Mouse (Mus musculus): ENCODE measurements at regions not wholly inside any gene's neighbourhood (a gene's known extent, or its start where the extent isn't known, plus 50 kb on each side); places are given as distances from the start of the nearest gene placed in this dataset.

DNA sequence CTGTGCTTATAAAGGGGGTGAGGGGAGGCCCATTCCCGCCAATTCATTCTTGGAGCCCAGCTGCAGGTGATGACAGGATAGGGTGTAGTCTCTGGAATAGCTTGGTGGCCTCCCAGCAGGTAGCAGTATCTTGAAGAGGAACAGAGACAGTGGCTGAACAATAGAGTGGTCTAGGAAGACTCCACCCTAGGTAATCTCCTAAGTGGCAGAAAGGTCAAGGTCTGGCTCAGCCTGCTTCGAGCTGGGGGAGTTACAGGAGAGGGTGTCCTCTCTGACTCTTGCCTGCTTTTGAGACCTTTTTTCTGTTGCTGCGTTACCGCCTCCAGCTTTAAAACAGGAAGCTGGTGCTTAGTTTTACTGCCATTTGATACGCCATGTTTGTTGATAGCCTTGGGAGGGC, 143.7 kb downstream of the Otol1 start:
- TF ChIP-seq CTCF (IDR thresholded peaks at IDR 0.05; ENCODE audit: insufficient read depth, low read depth, low read length) (no peak), POLR2A (IDR thresholded peaks at IDR 0.05; ENCODE audit: insufficient read depth, low read depth, low read length) (no peak)

Measured in olfactory bulb, adult 2 months (tissue).